Mouse (Mus musculus): ENCODE data around the gene Fhl3. TPM values are rescaled to one million over a fixed set of nuclear protein-coding genes. Genes with fewer than 3 reads are reported as not detected.

The Fhl3 gene
- polyA plus RNA-seq, 1 experiment from 2014 or later = 2.7 TPM

DNA sequence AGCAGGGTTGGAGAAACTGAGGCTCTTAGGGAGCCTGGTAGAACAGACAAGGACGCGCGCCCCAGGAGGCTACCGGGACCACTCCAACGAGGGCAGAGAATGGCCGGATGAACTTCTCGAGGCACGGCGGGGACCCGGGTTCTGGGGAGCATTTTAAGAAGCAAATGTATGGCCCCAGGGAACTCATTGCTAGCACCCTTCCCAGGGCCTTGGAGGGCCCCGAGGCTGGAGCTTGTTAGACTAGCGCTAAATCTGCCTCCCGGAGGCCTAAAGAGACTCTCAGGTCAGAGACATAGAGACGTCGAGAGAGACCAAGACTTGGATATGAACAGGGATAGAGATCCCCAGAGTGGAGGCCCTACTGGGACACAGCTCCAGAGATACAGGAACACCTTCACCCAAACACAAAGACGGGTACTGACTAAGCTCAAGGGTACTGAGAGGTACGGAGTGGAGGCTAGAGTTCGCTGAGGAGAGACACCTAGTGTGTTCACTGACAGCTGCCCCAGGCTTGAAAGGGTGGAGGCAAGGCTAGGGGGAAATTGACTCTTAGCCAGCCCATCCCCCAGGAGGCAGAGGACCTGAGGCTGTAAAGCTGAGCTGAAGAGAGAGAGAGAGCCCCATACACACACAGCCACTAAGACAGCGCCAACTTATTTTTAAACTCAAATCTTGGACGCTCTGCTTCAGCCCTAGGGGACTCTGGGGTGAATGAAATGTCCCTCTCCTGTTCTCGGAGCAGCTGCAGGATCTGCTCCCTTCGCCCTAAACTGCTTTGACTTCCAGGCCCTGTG is 748 bp downstream of the Fhl3 start:
- peak overlapping the region; percentile 77 for H3K9ac ChIP-seq (replicated peaks)
- H3K4me2 ChIP-seq (ENCODE audit: low read depth, low read length) = peak overlapping the region; percentile 99
- WGBS (ENCODE audit: insufficient replicate concordance) = 2% methylated on average over 22 of the region's 22 CpGs
- H3K27me3 ChIP-seq (ENCODE audit: insufficient read depth, low read length) = 0 out of 2 replicates have a peak, but pooled peaks cover 5% of the 10 kb centered on the region
- no peaks in the 10 kb centered on the region for H3K9me3 ChIP-seq (ENCODE audit: low read length)
- peak; percentile 32 for DNase-seq
- H3K36me3 ChIP-seq (replicated peaks; ENCODE audit: insufficient read depth, low read length) = 0 out of 2 replicates have a peak, but pooled peaks cover 4% of the 10 kb centered on the region
- TF ChIP-seq EP300 (IDR thresholded peaks at IDR 0.05; ENCODE audit: low read depth) (no peak), CTCF (IDR thresholded peaks at IDR 0.05; ENCODE audit: low read depth) (no peak)
- peaks cover 43% of the 10 kb centered on the region for H3K4me1 ChIP-seq (ENCODE audit: insufficient read depth)
- peak overlapping the region; percentile 71 for H3K27ac ChIP-seq (ENCODE audit: low read depth)
- no peak for ATAC-seq
- H3K4me3 ChIP-seq (ENCODE audit: low read depth, low read length) = peak overlapping the region; percentile 79

DNA sequence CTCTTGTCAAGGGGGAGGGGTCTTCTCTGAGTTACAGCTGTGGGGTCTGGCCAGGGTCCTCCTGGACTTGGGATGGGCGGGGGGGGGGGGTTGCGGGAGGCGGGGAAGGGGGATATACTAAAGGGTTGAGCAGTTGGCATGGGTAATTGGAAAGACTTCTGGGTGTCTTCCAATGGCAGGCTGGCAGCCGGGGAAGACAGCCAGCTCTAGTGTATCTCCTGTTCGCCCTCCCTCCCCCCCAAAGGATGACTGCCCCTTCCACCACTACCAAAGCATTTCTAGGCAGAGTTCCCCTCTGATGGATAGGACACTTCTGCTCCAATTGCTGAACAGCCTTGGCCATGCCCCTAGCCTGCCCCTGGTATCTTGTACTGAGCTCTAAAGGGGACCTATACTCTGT is 1.4 kb downstream of the Fhl3 start:
- DNase-seq (no peak), ATAC-seq (no peak)
- H3K36me3 ChIP-seq (replicated peaks; ENCODE audit: insufficient read depth, low read length) = 0 out of 2 replicates have a peak, but pooled peaks cover 4% of the 10 kb centered on the region
- H3K27me3 ChIP-seq (ENCODE audit: insufficient read depth, low read length) = 0 out of 2 replicates have a peak, but pooled peaks cover 5% of the 10 kb centered on the region
- H3K9ac ChIP-seq (replicated peaks) = no peak overlapping the region
- WGBS (ENCODE audit: insufficient replicate concordance) = 51% methylated on average over 5 of the region's 5 CpGs
- no peak for TF ChIP-seq CTCF (IDR thresholded peaks at IDR 0.05; ENCODE audit: low read depth)
- TF ChIP-seq EP300 (IDR thresholded peaks at IDR 0.05; ENCODE audit: low read depth) = no peak
- H3K27ac ChIP-seq (ENCODE audit: low read depth) = 0 out of 2 replicates have a peak overlapping the region, but pooled peaks have one; percentile 22
- peak overlapping the region; percentile 99 for H3K4me2 ChIP-seq (ENCODE audit: low read depth, low read length)
- peaks cover 42% of the 10 kb centered on the region for H3K4me1 ChIP-seq (ENCODE audit: insufficient read depth)
- peak overlapping the region; percentile 79 for H3K4me3 ChIP-seq (ENCODE audit: low read depth, low read length)
- no peaks in the 10 kb centered on the region for H3K9me3 ChIP-seq (ENCODE audit: low read length)

DNA sequence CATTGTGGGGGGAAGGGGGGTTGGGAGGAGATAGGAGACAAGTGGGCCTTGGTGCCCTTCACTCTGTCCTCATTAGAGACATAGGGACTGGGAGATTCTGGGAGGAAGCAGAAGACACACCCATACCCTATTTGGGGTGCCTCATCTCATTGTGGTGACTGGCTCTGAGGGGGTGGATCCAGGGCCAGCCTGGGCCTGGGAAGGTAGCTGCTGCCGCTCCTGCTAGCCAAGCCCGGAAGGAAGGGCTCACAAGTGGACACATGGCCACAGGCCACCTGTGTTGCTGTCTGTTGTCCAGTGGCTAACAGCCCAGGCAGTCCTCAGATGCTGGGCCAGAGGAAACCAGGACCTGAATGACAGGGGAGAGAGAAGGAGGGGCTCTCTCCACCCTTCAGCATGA is 2.9 kb downstream of the Fhl3 start:
- Histone ChIP-seq H3K27ac (ENCODE audit: low read depth) (peak overlapping the region; percentile 60), H3K36me3 (replicated peaks; ENCODE audit: insufficient read depth, low read length) (0 out of 2 replicates have a peak, but pooled peaks cover 4% of the 10 kb centered on the region), H3K4me3 (ENCODE audit: low read depth, low read length) (no peak overlapping the region), H3K4me2 (ENCODE audit: low read depth, low read length) (peak overlapping the region; percentile 49), H3K9ac (replicated peaks) (no peak overlapping the region), H3K27me3 (ENCODE audit: insufficient read depth, low read length) (0 out of 2 replicates have a peak, but pooled peaks cover 5% of the 10 kb centered on the region), H3K4me1 (ENCODE audit: insufficient read depth) (peaks cover 43% of the 10 kb centered on the region), H3K9me3 (ENCODE audit: low read length) (no peaks in the 10 kb centered on the region)
- WGBS (ENCODE audit: insufficient replicate concordance) = 34% methylated on average over 2 of the region's 2 CpGs
- TF ChIP-seq CTCF (IDR thresholded peaks at IDR 0.05; ENCODE audit: low read depth) = no peak
- no peak for TF ChIP-seq EP300 (IDR thresholded peaks at IDR 0.05; ENCODE audit: low read depth)
- DNase-seq = no peak
- no peak for ATAC-seq

DNA sequence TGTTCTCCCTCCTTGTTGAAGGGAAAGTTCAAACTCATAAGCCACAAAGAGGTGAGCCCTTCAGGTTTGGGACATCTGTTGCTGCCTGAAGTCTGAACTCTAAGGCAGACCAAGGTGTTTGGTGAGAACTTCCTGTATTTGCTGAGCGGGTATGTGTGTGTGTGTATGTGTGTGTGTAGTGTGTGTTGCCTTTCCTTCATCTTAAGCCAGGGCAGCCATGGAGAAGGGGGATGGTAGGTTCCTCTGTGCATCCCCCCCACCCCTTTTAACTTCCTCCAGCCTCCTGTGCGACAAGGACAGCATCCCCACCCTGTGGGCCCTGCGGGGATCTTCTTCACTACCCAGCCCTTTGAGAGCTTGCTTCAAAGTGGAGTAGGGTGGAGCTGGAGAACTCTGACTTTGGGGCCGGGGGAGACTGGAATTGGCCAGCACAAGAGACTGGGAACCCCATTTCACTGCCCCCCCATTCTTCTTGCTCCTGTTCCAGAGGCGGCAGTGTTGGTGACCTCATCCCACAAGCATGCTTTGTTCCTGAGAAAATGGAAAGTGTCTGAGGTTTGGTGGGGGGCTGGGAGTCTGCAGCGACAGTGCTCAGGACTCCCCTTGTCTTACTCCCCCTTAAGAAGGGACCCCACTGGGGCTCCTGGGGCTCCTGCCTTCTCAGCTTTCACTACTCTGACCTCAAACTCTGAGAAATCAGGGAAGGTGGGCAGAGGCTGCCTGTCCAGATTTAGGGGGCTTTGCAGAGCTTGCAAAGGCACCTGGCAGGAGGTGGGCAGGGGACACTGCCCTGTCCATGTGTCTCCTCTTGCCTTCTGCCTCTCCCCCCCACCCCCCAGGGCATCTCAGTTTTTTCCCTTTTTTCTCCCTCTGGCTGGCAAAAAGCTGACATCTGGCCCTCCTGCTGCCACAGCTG is 3.6 kb downstream of the Fhl3 start:
- H3K9ac ChIP-seq (replicated peaks) = peak overlapping the region; percentile 38; the same call in 1 of the 2 replicates
- no peak for ATAC-seq

DNA sequence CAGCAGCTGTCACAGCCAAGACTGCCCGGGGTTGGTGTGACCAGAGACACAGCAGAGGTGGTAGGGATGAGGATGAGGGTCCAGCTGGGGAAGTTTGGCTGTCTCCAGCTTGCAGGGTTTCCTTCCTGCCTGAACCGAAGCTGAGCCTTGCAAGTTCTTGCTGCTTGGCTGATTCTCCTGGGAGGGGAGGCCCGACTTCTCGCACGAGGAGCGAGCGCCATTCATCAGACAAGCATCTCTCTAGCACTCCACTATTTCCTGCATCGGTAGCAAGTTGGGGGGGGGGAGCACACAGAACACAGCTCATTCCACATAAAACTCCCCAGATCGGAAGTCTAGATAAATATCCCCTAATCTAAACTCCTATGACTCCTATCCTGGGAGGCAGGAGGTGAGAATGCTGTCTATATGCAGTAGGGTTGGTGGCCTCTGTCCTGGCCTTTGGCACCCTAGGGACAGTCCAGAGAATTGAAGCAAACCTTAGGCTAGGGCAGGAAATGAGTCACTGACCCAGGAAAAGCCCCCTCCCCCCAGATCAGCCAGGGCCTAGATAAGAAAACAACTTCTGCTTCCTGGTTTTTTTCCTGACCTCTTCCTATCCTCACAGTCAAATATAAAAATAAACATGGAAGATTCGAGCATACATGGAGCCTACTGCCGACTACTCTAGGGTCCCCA is 4.4 kb downstream of the Fhl3 start:
- 0 out of 2 replicates have a peak, but pooled peaks cover 2% of the 10 kb centered on the region for H3K27me3 ChIP-seq (ENCODE audit: insufficient read depth, low read length)
- ATAC-seq = 0 out of 2 replicates have a peak, but pooled peaks have one; percentile 9
- H3K9ac ChIP-seq (replicated peaks) = 0 out of 2 replicates have a peak overlapping the region, but pooled peaks have one; percentile 38
- peak overlapping the region; percentile 49 for H3K4me2 ChIP-seq (ENCODE audit: low read depth, low read length)
- no peak for TF ChIP-seq CTCF (IDR thresholded peaks at IDR 0.05; ENCODE audit: low read depth)
- TF ChIP-seq EP300 (IDR thresholded peaks at IDR 0.05; ENCODE audit: low read depth) = peak; percentile 54
- H3K4me3 ChIP-seq (ENCODE audit: low read depth, low read length) = no peak overlapping the region
- WGBS (ENCODE audit: insufficient replicate concordance) = 16% methylated on average over 11 of the region's 11 CpGs
- no peaks in the 10 kb centered on the region for H3K9me3 ChIP-seq (ENCODE audit: low read length)
- peak overlapping the region; percentile 70 for H3K27ac ChIP-seq (ENCODE audit: low read depth)
- H3K4me1 ChIP-seq (ENCODE audit: insufficient read depth) = peaks cover 54% of the 10 kb centered on the region
- H3K36me3 ChIP-seq (replicated peaks; ENCODE audit: insufficient read depth, low read length) = 0 out of 2 replicates have a peak, but pooled peaks cover 4% of the 10 kb centered on the region
- DNase-seq = peak; percentile 41

More for the DNA sequence above, 3.6 kb downstream of the Fhl3 start:
- no peak for TF ChIP-seq CTCF (IDR thresholded peaks at IDR 0.05; ENCODE audit: low read depth)
- no peak for TF ChIP-seq EP300 (IDR thresholded peaks at IDR 0.05; ENCODE audit: low read depth)
- H3K4me2 ChIP-seq (ENCODE audit: low read depth, low read length) = peak overlapping the region; percentile 49; the same call in 1 of the 2 replicates
- peak overlapping the region; percentile 70 for H3K27ac ChIP-seq (ENCODE audit: low read depth)
- 0 out of 2 replicates have a peak, but pooled peaks cover 4% of the 10 kb centered on the region for H3K36me3 ChIP-seq (replicated peaks; ENCODE audit: insufficient read depth, low read length)
- no peak for DNase-seq
- no peaks in the 10 kb centered on the region for H3K9me3 ChIP-seq (ENCODE audit: low read length)
- no peak overlapping the region for H3K4me3 ChIP-seq (ENCODE audit: low read depth, low read length)
- 31% methylated on average over 6 of the region's 6 CpGs for WGBS (ENCODE audit: insufficient replicate concordance)
- H3K4me1 ChIP-seq (ENCODE audit: insufficient read depth) = peaks cover 48% of the 10 kb centered on the region
- H3K27me3 ChIP-seq (ENCODE audit: insufficient read depth, low read length) = 0 out of 2 replicates have a peak, but pooled peaks cover 5% of the 10 kb centered on the region

All from liver, postnatal 0 days (tissue).